Mouse (Mus musculus) hindbrain, embryonic 13.5 days (tissue): ENCODE results near the gene Foxj1. TPM values are rescaled to one million over a fixed set of nuclear protein-coding genes. Genes with fewer than 3 reads are reported as not detected.

Experiments used
- polyA plus RNA-seq: library from polyadenylated mRNA; unstranded; fragments of >200 nt; fragmentation: Nextera tagmentation; extraction: Ambion mirVana; gene quantifications from 2 replicates; pipeline ENCODE4 v1.2.1, GENCODE M21; 2015

Foxj1 gene
- polyA plus RNA-seq, 1 experiment from 2014 or later, result 24.3 TPM

Other genes starting within 250 kb of the Foxj1 start
- 129 and 133 TPM in 2 replicates for gene Wbp2, start 248.4 kb downstream of the Foxj1 start, polyA plus RNA-seq
- gene Trim47, start 208.2 kb downstream of the Foxj1 start, polyA plus RNA-seq, result 3.9 and 4.5 TPM in 2 replicates
- gene Trim65, start 204.3 kb downstream of the Foxj1 start, polyA plus RNA-seq, result 1.9 and 2.3 TPM in 2 replicates
- 76.4 and 78.2 TPM in 2 replicates for gene Mrpl38, start 196.5 kb downstream of the Foxj1 start, polyA plus RNA-seq
- 64.4 and 69.5 TPM in 2 replicates for gene Fbf1, start 167.2 kb downstream of the Foxj1 start, polyA plus RNA-seq
- 87.7 and 91.7 TPM in 2 replicates for gene Ten1, start 136.5 kb downstream of the Foxj1 start, polyA plus RNA-seq
- gene Acox1, start 136.4 kb downstream of the Foxj1 start, polyA plus RNA-seq, result 53.2 and 54.6 TPM in 2 replicates
- 0.35 and 0.43 TPM in 2 replicates for gene Evpl, start 97.3 kb downstream of the Foxj1 start, polyA plus RNA-seq
- gene Srp68, start 61.2 kb downstream of the Foxj1 start, polyA plus RNA-seq, result 63.7 and 64.4 TPM in 2 replicates
- 0.27 and 0.56 TPM in 2 replicates for gene Galr2, start 54.5 kb downstream of the Foxj1 start, polyA plus RNA-seq
- 94.4 and 97.5 TPM in 2 replicates for gene Exoc7, start 28.2 kb downstream of the Foxj1 start, polyA plus RNA-seq
- gene Rnf157, start 77.6 kb upstream of the Foxj1 start, polyA plus RNA-seq, result 35.0 and 39.6 TPM in 2 replicates
- 43.6 and 44.5 TPM in 2 replicates for gene Ubald2, start 98.7 kb upstream of the Foxj1 start, polyA plus RNA-seq
- gene Qrich2, start 130.8 kb upstream of the Foxj1 start, polyA plus RNA-seq, result 0.19 and 0.42 TPM in 2 replicates
- 171 and 178 TPM in 2 replicates for gene Prpsap1, start 158.8 kb upstream of the Foxj1 start, polyA plus RNA-seq
- 3.1 and 3.3 TPM in 2 replicates for gene Sphk1, start 195.5 kb upstream of the Foxj1 start, polyA plus RNA-seq
- 14.1 and 14.8 TPM in 2 replicates for gene Ube2o, start 246.0 kb upstream of the Foxj1 start, polyA plus RNA-seq